ENCODE assay signal across 9 mouse cellular contexts in the genomic region with DNA sequence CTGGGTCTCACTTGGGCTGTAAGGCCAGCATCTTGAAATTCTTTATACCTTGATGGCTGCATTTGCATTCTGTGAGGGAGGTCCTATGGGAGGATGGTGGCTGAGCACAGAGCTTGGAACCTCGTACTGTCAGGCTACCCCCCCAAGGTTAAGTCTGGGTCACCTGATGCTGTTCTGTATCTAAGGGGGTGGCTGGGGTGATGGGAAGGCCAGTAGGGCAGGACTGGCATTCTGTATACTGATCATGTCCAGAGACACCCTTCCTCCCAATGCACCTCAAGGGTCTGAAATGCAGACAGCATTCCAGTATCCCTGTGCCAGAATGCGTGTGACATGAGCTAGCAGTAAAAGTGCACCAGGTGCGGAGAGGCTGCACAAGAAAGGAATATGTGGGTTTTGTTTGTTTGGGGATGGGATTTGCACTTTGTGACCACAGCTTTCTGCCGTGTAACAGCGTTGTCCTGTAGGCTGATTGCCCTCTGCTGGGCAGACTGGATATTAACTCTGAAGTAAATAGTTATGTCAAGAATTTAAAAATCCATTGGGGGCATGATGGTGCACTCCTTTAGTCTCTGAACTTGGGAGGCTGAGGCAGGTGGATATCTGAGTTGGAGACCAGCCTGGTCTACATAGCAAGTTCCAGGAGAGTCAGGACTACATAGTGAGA. TPM values are rescaled to one million over a fixed set of nuclear protein-coding genes. Genes with fewer than 3 reads are reported as not detected.
DNase-seq lines count a peak whose midpoint lies in the region; ATAC-seq lines count a peak whose summit lies in the region.
"Had no signal": no experiment of that assay in that cellular context is flagged by ENCODE, and none has a peak within 500 bp of the region (broad histone marks: within the 10 kb centered on the region; RNA-seq: fewer than 3 reads in every experiment).

No protein-coding gene starts in this region.

- DNase-seq in frontal cortex, postnatal 10 days (ENCODE audit: low spot score in 2 of 2): no peak
- DNase-seq in midbrain, embryonic 10.5 days (ENCODE audit: low spot score): peak; percentile 27
- peak; percentile 62 for DNase-seq in embryo, embryonic 10.5 days (ENCODE audit: low spot score)
- no peak for DNase-seq in ovary, postnatal 10 days (ENCODE audit: low spot score)
- DNase-seq in thymus, postnatal 36 days: no peak

- peaks cover 6% of the 10 kb centered on the region; the same call in 1 of the 2 replicates for H3K9me3 ChIP-seq in midbrain, embryonic 10.5 days (replicated peaks)
- no peaks in the 10 kb centered on the region for H3K9me3 ChIP-seq in midbrain, embryonic 16.5 days (replicated peaks; ENCODE audit: control insufficient read depth, low read length, poor library complexity, severe bottlenecking)
- H3K9me3 ChIP-seq: heart, embryonic 15.5 days had no signal

- no peak overlapping the region for H3K4me2 ChIP-seq in midbrain, embryonic 16.5 days (ENCODE audit: low read length)
- H3K4me2 ChIP-seq: heart, embryonic 15.5 days had no signal

- no peak overlapping the region for H3K27ac ChIP-seq in midbrain, embryonic 10.5 days (replicated peaks)
- no peak overlapping the region for H3K27ac ChIP-seq in midbrain, embryonic 16.5 days (ENCODE audit: low read length)
- H3K27ac ChIP-seq: heart, embryonic 15.5 days had no signal

- no peaks in the 10 kb centered on the region for H3K36me3 ChIP-seq in midbrain, embryonic 10.5 days
- no peaks in the 10 kb centered on the region for H3K36me3 ChIP-seq in midbrain, embryonic 16.5 days (ENCODE audit: control insufficient read depth, insufficient read depth, low read length)
- H3K36me3 ChIP-seq: heart, embryonic 15.5 days had no signal

- H3K9ac ChIP-seq in midbrain, embryonic 16.5 days (ENCODE audit: low read depth, low read length): no peak overlapping the region
- H3K9ac ChIP-seq: heart, embryonic 15.5 days had no signal

- no peak overlapping the region for H3K4me3 ChIP-seq in midbrain, embryonic 10.5 days
- no peak overlapping the region for H3K4me3 ChIP-seq in midbrain, embryonic 16.5 days (ENCODE audit: low read depth, low read length)
- H3K4me3 ChIP-seq: heart, embryonic 15.5 days had no signal

- H3K27me3 ChIP-seq in midbrain, embryonic 10.5 days (ENCODE audit: low read depth, poor library complexity, severe bottlenecking): no peaks in the 10 kb centered on the region
- H3K27me3 ChIP-seq in midbrain, embryonic 16.5 days (ENCODE audit: control insufficient read depth, insufficient read depth, low read depth, low read length): no peaks in the 10 kb centered on the region
- H3K27me3 ChIP-seq: heart, embryonic 15.5 days had no signal

- peak; percentile 70; the same call in 1 of the 2 replicates for ATAC-seq in frontal cortex, adult (ENCODE audit: low TSS enrichment)
- no peak for ATAC-seq in midbrain, embryonic 16.5 days
- ATAC-seq in megakaryocyte, adult 5-6 weeks (ENCODE audit: poor library complexity, severe bottlenecking): peak; percentile 35; the same call in 1 of the 2 replicates

- no peaks in the 10 kb centered on the region; the same call in 1 of the 2 replicates for H3K4me1 ChIP-seq in midbrain, embryonic 10.5 days
- H3K4me1 ChIP-seq in midbrain, embryonic 16.5 days (ENCODE audit: control insufficient read depth, insufficient read depth, low read length): peaks cover 2% of the 10 kb centered on the region; the same call in 1 of the 2 replicates

- 38% methylated on average over 5 of the region's 5 CpGs for WGBS in midbrain, embryonic 10.5 days
- WGBS in midbrain, embryonic 16.5 days: 31% methylated on average over 5 of the region's 5 CpGs

RNA-seq across cellular contexts. Expression of a gene that starts 12.0 kb away (rescaled TPM):
- 5.1 and 9.6 TPM in 2 replicates for polyA plus RNA-seq in midbrain, embryonic 10.5 days (2016; fragmentation: Nextera tagmentation; extraction: Ambion mirVana)
- polyA plus RNA-seq in midbrain, embryonic 16.5 days (2015; fragmentation: Nextera tagmentation; extraction: Ambion mirVana): 42.1 and 47.7 TPM in 2 replicates
- total RNA-seq in megakaryocyte, adult 5-6 weeks (2015): 0.78 and 1.6 TPM in 2 replicates
- 0.04 and 1.1 TPM in 2 replicates for total RNA-seq in megakaryocyte, adult 5-6 weeks (2017)

RNA-seq across cellular contexts. Expression of a gene that starts 50.5 kb away (rescaled TPM):
- 3.0 and 4.5 TPM in 2 replicates for polyA plus RNA-seq in midbrain, embryonic 10.5 days (2016; fragmentation: Nextera tagmentation; extraction: Ambion mirVana)
- 5.0 and 5.4 TPM in 2 replicates for polyA plus RNA-seq in midbrain, embryonic 16.5 days (2015; fragmentation: Nextera tagmentation; extraction: Ambion mirVana)
- total RNA-seq in megakaryocyte, adult 5-6 weeks (2015): 33.8 and 37.5 TPM in 2 replicates
- total RNA-seq in megakaryocyte, adult 5-6 weeks (2017): 21.2 and 23.3 TPM in 2 replicates

Comparison
In these comparisons a context has a peak if more than half of its experiments do, and no peak if none do; other contexts are left out.
1. DNase-seq: peak in midbrain, embryonic 10.5 days (single experiment) and embryo, embryonic 10.5 days (single experiment); none in frontal cortex, postnatal 10 days (0 of 2), ovary, postnatal 10 days (single experiment) and thymus, postnatal 36 days (0 of 2).